Mouse (Mus musculus): ENCODE results near the gene Hp. TPM values are rescaled to one million over a fixed set of nuclear protein-coding genes. Genes with fewer than 3 reads are reported as not detected.

Hp gene
- 0.56 and 0.61 TPM in 2 replicates for polyA plus RNA-seq (2015; fragmentation: Nextera tagmentation; extraction: Ambion mirVana)

DNA sequence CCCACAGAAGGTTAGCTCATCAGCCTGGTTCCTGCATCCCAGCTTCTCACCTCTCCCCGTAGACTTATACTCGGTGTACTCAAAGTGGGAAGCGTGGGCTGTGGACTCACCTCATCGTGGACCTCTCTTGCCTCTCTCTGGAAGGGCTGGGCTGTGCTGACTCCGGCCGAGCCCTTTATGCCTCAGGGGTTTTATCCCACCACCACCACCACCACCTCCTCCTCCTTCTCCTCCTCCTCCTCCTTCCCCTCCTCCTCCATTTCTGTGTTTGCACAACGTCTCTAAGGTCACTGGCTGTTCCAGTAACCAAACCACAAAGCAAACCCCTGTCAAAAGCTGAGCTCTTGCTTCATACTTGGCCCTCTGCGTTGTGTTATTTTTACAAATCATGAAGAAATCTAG, at the start of gene Hp:
Hp (minus strand) TSS at position 273 of the 402 bp plus-strand sequence.
- Histone ChIP-seq H3K9ac (no peak within 1 kb of the TSS), H3K27me3 (replicated peaks) (no peaks in the 10 kb centered on the region), H3K27ac (replicated peaks) (no peak within 1 kb of the TSS), H3K36me3 (no peaks in the 10 kb centered on the region), H3K9me3 (peaks cover 7% of the 10 kb centered on the region), H3K4me1 (no peaks in the 10 kb centered on the region), H3K4me2 (no peak within 1 kb of the TSS), H3K4me3 (no peak within 1 kb of the TSS)
- no peak for ATAC-seq (ENCODE audit: extremely low read depth, insufficient number of reproducible peaks, low FRiP score, low TSS enrichment)
- 55% methylated on average over 8 of the region's 8 CpGs for WGBS

DNA sequence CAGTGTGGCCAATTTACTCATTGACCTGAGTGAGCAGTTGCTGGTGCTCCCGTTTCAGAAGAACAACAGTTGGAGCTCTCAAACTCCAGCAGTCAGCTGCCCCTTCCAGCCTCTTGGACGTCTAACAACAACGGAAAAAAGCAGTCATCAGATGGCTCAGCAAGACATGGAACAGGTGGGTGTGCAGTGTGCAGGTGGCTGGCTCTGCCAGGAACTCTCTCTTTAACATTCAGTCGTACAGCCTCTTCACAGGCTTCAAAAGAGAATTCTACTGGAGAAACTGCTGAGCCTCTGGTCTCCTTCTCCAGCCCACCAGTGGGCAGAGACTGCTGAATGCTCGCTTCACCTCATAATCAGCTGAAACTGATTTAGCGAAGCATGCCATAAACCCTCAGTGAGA, 49.7 kb upstream of the Hp start:
- Histone ChIP-seq H3K4me2 (no peak overlapping the region), H3K36me3 (no peaks in the 10 kb centered on the region), H3K9me3 (peaks cover 11% of the 10 kb centered on the region; the same call in 1 of the 2 replicates), H3K27me3 (replicated peaks) (0 out of 2 replicates have a peak, but pooled peaks cover 3% of the 10 kb centered on the region), H3K4me3 (no peak overlapping the region), H3K4me1 (no peaks in the 10 kb centered on the region), H3K9ac (no peak overlapping the region), H3K27ac (replicated peaks) (no peak overlapping the region)
- WGBS, result 56% methylated on average over 6 of the region's 6 CpGs
- no peak for ATAC-seq (ENCODE audit: extremely low read depth, insufficient number of reproducible peaks, low FRiP score, low TSS enrichment)

DNA sequence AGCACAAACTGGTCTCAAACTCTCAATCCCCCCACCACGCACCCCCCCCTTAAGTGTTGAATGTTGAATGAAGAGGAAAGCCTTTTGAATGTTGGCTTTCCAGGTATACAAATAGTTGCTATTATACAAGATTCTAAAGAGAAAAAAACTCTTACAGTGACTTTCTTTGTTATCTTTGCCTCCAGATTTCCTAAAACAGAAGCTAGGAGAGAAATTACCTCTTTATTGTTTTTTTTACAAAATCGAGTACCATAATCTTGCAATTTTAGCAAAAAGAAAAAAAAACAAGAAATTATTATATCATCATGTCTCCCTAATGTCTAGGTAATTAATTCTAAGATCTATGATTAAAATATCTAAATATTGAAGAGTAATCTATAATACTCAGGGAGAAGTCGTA, 36.6 kb upstream of the Hp start:
- ATAC-seq (ENCODE audit: extremely low read depth, insufficient number of reproducible peaks, low FRiP score, low TSS enrichment), result no peak
- 0 out of 2 replicates have a peak, but pooled peaks cover 4% of the 10 kb centered on the region for H3K4me1 ChIP-seq
- no peak overlapping the region for H3K4me2 ChIP-seq

DNA sequence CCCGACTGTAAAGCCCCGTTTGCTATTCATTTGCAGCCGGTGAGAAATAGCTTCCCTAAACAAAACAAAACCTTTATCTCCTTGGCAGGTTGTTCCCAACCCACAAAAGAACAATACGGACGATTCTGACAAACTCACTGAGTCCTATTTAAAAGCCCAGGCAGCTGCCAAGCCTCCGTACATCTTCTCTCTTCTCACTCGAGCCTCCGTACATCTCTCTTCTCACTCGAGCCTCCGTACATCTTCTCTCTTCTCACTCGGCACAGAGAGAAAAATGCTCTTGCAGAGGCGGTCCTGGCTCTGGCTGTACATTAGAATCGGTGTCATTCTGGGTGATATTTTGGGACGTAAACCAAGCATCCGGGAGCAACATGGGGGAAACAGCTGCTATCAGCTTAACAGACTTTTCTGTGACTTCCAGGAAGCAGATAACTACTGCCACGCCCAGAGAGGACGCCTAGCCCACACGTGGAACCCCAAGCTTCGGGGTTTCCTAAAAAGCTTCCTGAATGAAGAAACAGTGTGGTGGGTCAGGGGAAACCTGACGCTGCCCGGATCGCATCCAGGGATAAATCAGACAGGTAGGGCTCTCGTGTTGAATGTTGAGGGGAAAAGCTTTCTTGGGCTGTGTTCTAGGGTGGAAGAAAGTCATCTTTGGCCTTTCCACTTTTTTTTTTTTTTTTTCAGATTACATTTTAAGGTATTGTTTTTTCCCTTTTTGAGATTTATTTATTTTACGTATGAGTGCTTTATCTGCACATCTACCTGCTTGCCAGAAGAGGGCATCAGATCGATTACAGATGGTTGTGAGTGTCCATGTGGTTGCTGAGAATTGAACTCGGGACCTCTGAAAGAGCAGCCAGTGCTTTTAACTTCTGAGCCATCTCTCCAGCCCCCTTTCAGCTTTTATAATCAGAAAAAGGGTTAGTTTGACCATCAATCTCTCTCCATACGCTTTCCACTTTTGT, 35.6 kb upstream of the Hp start, which contains the start of gene Pkd1l3:
Pkd1l3 (plus strand) TSS at position 275 of the 968 bp plus-strand sequence.
- ATAC-seq (ENCODE audit: extremely low read depth, insufficient number of reproducible peaks, low FRiP score, low TSS enrichment), result no peak
- Histone ChIP-seq H3K4me1 (0 out of 2 replicates have a peak, but pooled peaks cover 4% of the 10 kb centered on the region), H3K36me3 (no peaks in the 10 kb centered on the region), H3K9ac (peak within 1 kb of the TSS; percentile 7; the same call in 1 of the 2 replicates), H3K4me2 (peak within 1 kb of the TSS; percentile 56), H3K9me3 (no peaks in the 10 kb centered on the region), H3K27me3 (replicated peaks) (peaks cover 7% of the 10 kb centered on the region; the same call in 1 of the 2 replicates), H3K4me3 (peak within 1 kb of the TSS; percentile 27), H3K27ac (replicated peaks) (no peak within 1 kb of the TSS)
- 45% methylated on average over 27 of the region's 27 CpGs for WGBS

More for the DNA sequence above, 36.6 kb upstream of the Hp start:
- no peak overlapping the region for H3K4me3 ChIP-seq
- no peak overlapping the region for H3K9ac ChIP-seq
- no peaks in the 10 kb centered on the region for H3K36me3 ChIP-seq
- H3K27ac ChIP-seq (replicated peaks), result no peak overlapping the region
- 69% methylated on average over 3 of the region's 3 CpGs for WGBS
- H3K9me3 ChIP-seq, result no peaks in the 10 kb centered on the region
- H3K27me3 ChIP-seq (replicated peaks), result peaks cover 7% of the 10 kb centered on the region; the same call in 1 of the 2 replicates

DNA sequence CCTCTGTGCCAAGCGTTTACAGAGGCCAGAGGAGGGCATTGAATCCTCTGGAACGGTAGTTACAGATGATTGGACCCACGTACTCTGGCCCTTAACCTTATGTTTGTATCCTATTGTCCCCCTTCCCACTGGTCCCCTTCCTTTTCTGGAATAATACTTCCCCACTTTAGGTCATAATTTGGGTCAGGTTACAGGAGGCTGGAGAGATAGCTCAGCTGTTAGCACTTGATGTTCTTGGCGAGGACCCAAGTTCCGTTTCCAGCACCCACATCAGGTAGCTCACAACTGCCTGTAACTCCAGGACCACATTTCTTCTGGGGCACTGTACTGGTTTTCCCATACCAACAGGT, 30.2 kb upstream of the Hp start:
- WGBS, result 11% methylated on average over 5 of the region's 5 CpGs
- no peak for ATAC-seq (ENCODE audit: extremely low read depth, insufficient number of reproducible peaks, low FRiP score, low TSS enrichment)
- peaks cover 17% of the 10 kb centered on the region for H3K4me1 ChIP-seq
- peak overlapping the region; percentile 94 for H3K4me2 ChIP-seq
- H3K4me3 ChIP-seq, result peak overlapping the region; percentile 76
- no peaks in the 10 kb centered on the region for H3K9me3 ChIP-seq
- H3K9ac ChIP-seq, result peak overlapping the region; percentile 88
- H3K27me3 ChIP-seq (replicated peaks), result peaks cover 7% of the 10 kb centered on the region; the same call in 1 of the 2 replicates
- peak overlapping the region; percentile 97 for H3K27ac ChIP-seq (replicated peaks)
- H3K36me3 ChIP-seq, result peaks cover 17% of the 10 kb centered on the region

DNA sequence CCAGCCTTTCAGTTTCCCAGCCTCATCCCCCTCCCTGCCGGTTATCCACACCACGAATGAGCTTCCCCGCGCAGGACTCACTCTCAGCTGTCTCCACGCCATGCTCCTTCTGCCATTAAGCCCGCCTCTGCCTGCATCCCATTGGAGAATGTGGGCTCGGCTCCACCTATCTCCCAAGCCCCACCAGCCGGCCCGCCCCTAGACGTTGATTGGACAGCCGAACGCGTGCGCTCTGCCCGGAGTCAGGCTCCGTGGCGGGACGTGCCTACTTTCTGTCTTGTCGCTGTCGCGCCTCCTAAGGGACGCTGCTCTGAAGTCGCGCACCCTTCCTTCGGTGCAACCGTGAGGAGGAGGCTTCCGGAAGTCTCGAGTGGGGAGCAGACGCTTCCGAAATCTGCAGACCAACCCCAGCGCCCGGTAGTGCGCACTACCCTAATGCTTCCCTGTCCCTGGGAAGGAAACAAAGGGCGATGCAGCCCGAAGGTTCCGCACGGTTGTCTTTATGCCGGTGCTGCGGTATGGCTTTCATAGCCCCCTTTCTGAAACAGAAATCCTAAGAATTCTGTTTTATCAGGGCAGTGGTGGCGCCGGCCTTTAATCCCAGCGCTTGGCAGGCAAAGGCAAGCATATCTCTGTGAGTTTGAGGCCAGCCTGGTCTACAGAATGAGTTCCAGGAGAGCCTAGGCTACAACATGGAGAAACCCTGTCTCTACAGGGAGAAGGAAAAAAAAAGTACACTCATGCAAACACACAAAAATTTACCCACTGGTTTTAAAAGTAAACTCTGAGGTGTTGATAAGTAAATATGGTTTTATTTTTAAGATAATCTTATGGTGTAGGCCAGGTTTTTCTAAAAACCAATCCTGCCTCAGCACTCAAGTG, 29.5 kb upstream of the Hp start, which contains the start of gene Dhodh:
Dhodh (minus strand) TSS at position 403 of the 882 bp plus-strand sequence.
- Histone ChIP-seq H3K4me2 (peak within 1 kb of the TSS; percentile 94), H3K9me3 (no peaks in the 10 kb centered on the region), H3K9ac (peak within 1 kb of the TSS; percentile 88), H3K4me3 (peak within 1 kb of the TSS; percentile 76), H3K4me1 (peaks cover 17% of the 10 kb centered on the region), H3K27ac (replicated peaks) (peak within 1 kb of the TSS; percentile 97), H3K36me3 (peaks cover 23% of the 10 kb centered on the region), H3K27me3 (replicated peaks) (peaks cover 7% of the 10 kb centered on the region; the same call in 1 of the 2 replicates)
- peak; percentile 97 for ATAC-seq (ENCODE audit: extremely low read depth, insufficient number of reproducible peaks, low FRiP score, low TSS enrichment)
- WGBS, result under 1% methylated on average over 42 of the region's 42 CpGs

DNA sequence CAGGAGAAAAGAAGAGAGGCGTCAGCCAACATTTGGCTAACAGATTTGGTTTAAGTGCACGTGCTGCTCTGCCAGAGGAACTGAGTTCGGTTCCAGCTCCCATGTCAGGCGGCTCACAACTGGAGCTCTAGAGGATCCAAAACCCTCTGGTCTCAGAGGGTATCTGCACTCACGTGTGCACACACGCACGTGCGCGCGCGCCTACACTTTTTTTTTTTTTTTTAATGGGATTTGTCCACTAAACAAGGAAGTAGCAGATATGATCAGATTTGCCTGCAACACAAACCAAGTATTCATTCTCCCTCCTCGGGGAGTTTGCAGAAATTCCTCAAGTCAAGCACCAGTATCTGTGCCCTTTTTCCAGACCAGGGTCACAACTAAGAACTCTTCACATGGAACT, 28.7 kb upstream of the Hp start:
- Histone ChIP-seq H3K27ac (replicated peaks) (peak overlapping the region; percentile 97), H3K9me3 (no peaks in the 10 kb centered on the region), H3K27me3 (replicated peaks) (peaks cover 7% of the 10 kb centered on the region; the same call in 1 of the 2 replicates), H3K36me3 (peaks cover 32% of the 10 kb centered on the region), H3K4me3 (peak overlapping the region; percentile 76), H3K4me2 (peak overlapping the region; percentile 94), H3K9ac (peak overlapping the region; percentile 88), H3K4me1 (peaks cover 17% of the 10 kb centered on the region)
- no peak for ATAC-seq (ENCODE audit: extremely low read depth, insufficient number of reproducible peaks, low FRiP score, low TSS enrichment)
- WGBS, result 12% methylated on average over 12 of the region's 12 CpGs

DNA sequence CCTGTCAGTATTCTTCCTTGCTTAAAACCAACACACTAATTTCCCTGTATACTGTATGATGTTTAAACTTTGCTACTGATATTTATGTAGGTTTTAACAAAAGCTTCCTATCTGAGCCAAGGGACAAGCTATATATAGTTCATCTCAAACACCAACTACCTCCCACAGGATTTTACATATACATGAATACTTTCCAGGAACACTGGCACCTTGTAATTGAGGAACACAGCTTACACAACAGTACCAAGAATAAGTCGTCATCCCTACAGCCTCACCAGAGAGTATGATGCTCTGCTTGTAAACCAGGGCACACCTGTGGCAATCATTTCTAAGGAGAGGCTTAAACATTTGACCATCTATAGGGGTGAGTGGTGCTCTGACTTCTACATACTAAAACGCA, 27.8 kb upstream of the Hp start:
- H3K4me3 ChIP-seq, result no peak overlapping the region
- 70% methylated on average over 2 of the region's 2 CpGs for WGBS
- no peak overlapping the region for H3K27ac ChIP-seq (replicated peaks)
- no peak overlapping the region for H3K4me2 ChIP-seq
- H3K9me3 ChIP-seq, result no peaks in the 10 kb centered on the region
- peaks cover 40% of the 10 kb centered on the region for H3K36me3 ChIP-seq
- H3K27me3 ChIP-seq (replicated peaks), result peaks cover 7% of the 10 kb centered on the region; the same call in 1 of the 2 replicates
- ATAC-seq (ENCODE audit: extremely low read depth, insufficient number of reproducible peaks, low FRiP score, low TSS enrichment), result no peak
- H3K4me1 ChIP-seq, result peaks cover 17% of the 10 kb centered on the region
- no peak overlapping the region for H3K9ac ChIP-seq

DNA sequence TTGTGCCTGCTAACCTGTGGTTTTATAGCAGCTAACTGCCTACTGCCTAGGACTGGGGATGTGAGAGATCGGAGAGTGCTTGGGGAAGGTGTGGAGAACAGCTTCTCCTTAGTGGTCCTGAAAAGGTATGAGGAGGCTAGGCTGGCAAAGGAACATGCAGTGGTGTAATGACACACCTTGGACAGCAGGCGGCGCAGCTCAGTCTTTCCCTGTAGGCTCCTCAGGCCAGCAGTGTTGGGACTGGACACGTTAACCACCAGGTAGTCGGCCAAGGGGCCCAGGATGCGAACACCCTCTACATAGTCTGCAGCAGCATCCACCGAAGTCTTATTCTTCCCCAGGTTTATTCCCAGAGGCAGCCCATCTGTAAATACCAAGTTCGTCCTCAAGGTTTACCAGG, 16.9 kb upstream of the Hp start:
- Histone ChIP-seq H3K9ac (no peak overlapping the region), H3K4me2 (no peak overlapping the region), H3K4me1 (no peaks in the 10 kb centered on the region), H3K36me3 (peaks cover 64% of the 10 kb centered on the region), H3K27ac (replicated peaks) (no peak overlapping the region), H3K27me3 (replicated peaks) (no peaks in the 10 kb centered on the region), H3K9me3 (no peaks in the 10 kb centered on the region), H3K4me3 (no peak overlapping the region)
- 49% methylated on average over 8 of the region's 8 CpGs for WGBS
- no peak for ATAC-seq (ENCODE audit: extremely low read depth, insufficient number of reproducible peaks, low FRiP score, low TSS enrichment)

DNA sequence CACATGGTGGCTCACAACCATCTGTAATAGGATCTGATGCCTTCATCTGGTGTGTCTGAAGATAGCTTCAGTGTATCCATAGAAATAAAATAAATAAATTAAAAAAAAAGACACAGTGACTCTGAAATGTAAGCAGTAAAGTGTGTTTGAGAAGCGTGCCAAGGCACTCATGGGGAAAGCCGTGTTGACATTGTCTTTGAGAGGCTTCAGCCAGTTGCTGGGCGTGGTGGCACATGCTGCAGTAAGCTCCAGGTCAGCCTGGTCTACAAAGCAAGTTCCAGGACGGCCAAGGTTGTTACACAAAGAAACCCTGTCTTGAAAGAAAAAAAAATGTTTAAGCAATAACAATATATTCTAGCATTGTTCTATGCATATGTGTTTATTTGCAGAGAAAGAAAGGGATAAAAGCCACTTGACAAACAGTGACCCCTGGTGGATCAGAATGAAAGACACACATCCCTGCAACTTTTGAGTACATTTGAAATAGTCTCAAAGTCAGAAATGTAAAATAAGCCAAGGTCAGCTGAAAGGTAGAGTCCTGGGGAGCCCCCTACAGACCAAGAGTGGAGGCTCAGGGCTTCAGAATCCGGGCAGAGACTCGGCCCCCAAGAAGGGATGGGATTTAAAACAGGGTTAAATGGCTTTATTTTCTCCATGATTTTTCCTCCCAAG, 14.3 kb upstream of the Hp start:
- no peaks in the 10 kb centered on the region for H3K4me1 ChIP-seq
- no peaks in the 10 kb centered on the region for H3K27me3 ChIP-seq (replicated peaks)
- no peaks in the 10 kb centered on the region for H3K9me3 ChIP-seq
- H3K4me3 ChIP-seq, result no peak overlapping the region
- ATAC-seq (ENCODE audit: extremely low read depth, insufficient number of reproducible peaks, low FRiP score, low TSS enrichment), result no peak
- peaks cover 42% of the 10 kb centered on the region for H3K36me3 ChIP-seq
- H3K9ac ChIP-seq, result no peak overlapping the region
- H3K4me2 ChIP-seq, result no peak overlapping the region
- H3K27ac ChIP-seq (replicated peaks), result no peak overlapping the region
- 78% methylated on average over 6 of the region's 6 CpGs for WGBS

Measured in heart, embryonic 13.5 days (tissue).